Mouse (Mus musculus) fibroblast of lung, adult 2 months (primary cell): ENCODE measurements at regions not wholly inside any gene's neighbourhood (a gene's known extent, or its start where the extent isn't known, plus 50 kb on each side); places are given as distances from the start of the nearest gene placed in this dataset.
"Not testable (repeated sequence)": the region's sequence is repeated elsewhere in the genome, so short reads cannot be mapped to it uniquely, and the experiment has no call there.

ENCODE experiments used
- DNase-seq: peaks from one replicate; pipeline ENCODE4 v3.0.0-alpha.2; 2011; ENCODE audit warnings: low read depth

GRCm38 (mm10) chr12:77089624-77090278, 127.8 kb upstream of the Max start:
- no peak for DNase-seq

DNA sequence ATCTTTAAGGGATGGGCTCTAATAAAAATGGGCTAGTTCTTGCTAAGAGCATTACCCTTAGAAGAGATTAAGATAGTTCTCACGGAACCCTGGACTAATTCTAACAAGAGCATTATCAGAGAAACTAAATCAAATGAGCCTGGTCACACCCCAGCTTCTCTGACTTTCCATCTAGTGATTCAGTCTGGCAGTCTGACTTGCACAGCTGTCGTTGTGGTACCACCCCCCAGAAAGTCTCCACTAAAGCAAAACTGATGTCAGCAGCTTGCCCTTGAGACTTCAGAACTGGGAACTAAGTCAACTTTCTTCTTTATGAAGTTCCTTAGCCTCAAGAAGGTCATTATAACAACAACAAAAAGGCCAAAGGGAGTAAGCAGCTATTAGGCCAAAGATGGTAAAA, 126.5 kb upstream of the Max start:
- no peak for DNase-seq

- not testable (repeated sequence) for DNase-seq
Observed at GRCm38 (mm10) chr12:77086931-77087330, 124.9 kb upstream of the Max start.

- no peak for DNase-seq
Observed at GRCm38 (mm10) chr12:77085894-77086293, 123.9 kb upstream of the Max start.

DNA sequence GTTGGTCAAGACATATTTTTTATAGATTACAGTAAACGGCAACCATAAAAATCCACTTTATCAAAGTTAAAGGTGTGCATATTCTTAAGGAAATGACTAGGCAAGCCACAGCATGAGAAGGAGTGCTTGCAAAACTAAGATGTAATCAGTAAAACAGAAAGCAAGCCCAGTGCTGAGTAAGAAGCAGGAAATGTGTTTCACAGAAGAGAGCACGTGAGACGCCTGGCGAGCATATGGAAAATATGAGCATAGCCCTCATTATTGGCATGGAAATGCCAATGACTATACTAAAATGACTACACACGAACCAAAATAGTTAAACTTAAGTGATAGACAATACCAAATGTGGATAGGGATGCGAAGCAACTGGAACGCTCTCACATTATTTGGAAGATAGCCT, 123.2 kb upstream of the Max start:
- no peak for DNase-seq

DNA sequence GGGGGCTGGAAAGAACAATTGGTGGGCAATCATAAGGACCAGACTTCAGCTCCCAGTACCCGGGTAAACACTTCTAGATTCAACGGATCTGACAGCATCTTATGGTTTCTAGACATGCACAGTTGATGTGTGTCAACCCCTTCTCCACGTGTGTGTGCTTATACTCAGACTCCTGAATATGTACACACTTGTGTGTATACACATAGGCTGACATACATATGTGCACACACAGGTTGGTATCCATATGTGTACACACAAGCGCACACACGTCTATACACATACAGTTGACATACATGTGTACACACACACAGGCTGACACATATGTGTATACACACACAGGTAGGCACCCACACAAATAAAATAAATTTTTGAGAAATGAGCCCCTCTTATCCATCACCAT, 122.7 kb upstream of the Max start:
- no peak for DNase-seq

- DNase-seq = no peak
Observed at GRCm38 (mm10) chr12:77084343-77084742, 122.3 kb upstream of the Max start.

DNA sequence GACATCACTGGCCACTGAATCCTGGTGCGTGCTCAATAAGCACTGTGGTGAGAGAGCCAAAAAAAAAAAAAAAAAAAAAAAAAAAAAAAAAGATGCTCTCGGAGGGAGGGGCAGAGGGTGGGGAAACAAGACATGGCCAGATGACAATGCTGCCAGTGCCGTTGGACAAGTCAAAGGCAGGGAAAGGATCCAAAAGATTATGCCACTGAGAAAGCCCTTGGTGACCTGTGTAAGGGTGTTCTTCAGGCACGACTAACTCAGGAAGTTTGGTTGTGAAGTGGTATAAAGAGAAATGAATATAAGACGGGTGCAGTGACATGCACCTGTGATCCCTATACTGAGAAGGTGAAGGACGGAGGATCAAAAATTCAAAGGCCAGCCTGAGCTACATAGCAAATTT, 121.8 kb upstream of the Max start:
- no peak for DNase-seq

DNA sequence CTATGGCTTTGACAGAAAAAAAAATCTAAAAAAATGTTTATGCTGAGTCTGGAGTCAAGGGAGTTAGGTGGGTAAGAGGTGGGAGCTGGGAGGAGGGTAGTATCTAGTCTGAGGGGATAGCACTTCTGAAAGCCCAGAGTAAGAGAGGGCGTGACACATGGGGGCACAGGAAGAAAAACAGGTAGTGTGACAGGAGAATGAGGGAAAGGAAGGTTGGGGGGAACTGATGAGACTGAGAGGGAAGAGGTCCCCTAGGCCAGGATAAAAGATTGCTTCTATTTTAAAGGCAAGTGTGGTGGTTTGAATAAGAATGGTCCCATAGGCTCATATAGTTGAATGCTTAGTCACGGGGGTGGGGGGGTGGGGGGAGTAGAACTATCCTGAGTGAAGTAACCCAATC, 119.8 kb upstream of the Max start:
- DNase-seq = no peak

- DNase-seq = no peak
Observed at GRCm38 (mm10) chr12:77079481-77079880, 117.5 kb upstream of the Max start.

DNA sequence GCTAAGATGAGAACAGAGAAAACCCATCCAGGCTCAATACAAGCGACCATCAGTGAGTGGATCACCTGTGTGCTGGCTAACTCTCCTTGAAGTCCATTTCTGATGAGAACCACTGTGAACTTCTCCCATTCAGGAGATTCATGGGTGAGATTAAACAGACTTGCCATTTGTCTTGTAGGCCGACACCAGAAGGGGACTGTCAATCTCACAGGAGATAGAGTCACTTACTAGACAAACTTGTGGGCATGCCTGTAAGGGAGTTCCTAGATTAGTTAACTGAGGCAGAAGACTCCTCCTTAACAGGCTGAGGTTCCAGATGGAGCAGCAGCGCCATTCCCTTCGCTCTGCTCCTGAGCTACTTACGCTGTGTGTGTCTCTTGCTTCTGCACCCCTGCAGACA, 114.7 kb upstream of the Max start:
- no peak for DNase-seq

DNA sequence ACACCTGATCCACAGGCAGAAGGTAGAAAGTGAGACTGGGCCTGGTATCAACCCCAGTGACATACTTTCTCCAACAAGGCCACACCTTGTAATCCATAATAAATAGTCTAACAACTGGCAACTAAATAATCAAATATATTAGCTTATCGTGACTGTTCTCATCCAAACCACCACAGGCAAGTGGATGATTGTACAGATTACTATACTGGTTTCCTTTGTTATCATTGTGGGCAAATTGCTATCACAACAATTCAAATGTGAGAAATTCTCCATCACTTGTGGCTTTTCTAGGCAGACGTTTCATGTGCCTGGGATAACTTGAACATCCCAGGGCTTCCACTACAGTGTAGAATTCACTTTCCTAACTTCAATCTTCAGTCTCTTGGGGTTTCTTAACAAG, 112.6 kb upstream of the Max start:
- no peak for DNase-seq

GRCm38 (mm10) chr12:77071700-77072099, 109.7 kb upstream of the Max start:
- no peak for DNase-seq

DNA sequence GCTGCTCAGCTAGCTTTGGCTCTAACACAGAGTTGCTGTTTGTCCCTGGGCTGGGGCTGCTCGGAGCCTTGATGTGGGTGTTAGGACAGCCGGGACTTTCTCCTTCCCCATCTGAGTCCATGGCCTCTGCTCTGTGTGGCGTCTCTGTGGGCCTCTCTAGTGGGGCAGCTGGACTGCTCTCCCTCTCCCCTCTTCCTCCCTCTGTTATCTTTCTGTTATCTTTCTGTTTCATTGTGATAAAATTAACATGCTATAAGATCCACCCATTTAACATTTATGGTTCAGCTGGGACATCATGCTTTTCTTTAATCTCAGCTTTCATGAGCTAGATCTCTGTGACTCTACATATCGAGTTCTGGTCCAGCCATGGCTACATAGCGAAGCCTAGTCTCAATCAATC, 105.9 kb upstream of the Max start:
- DNase-seq = no peak

- DNase-seq = no peak
Observed at GRCm38 (mm10) chr12:77067115-77067514, 105.1 kb upstream of the Max start.

DNA sequence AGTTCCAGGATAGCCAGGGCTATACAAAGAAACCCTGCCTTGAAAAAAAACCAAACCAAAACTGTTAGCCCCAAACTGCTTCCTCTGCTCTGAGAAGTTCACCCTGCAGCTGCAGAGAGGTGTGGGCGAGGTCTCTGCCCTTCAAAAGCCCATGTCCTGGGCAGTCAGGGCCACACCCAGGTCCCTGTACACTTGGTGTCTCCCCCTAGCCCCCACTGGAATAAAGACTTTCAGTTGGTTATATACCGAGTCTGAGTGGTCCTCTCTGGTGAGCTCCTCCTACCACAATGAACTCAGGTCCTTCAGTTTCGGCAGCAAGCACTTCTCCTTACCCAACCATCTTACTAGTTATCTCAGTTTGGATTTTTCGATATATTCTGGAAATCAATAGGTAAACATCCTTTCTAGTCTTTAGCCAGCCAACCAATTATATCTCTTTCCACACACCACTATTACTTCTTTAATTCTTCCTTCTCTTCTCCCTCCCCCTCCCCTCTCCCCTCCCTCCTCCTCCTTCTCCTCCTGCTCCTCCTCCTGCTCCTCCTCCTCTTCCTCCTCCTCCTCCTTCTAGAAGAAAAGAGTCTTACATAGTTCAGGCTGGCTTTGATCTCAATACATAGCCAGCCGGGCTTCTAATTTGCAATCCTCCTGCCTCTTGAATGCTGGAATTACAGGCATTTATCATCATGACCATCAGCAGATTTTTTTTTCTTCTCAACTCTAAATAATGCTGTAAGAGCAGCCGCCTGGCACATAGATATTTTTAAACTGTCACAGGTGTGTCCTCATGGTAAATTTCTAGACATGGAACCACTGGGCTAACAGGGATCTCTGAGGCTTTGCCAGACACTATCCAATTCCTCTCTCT, 103.9 kb upstream of the Max start:
- no peak for DNase-seq

- DNase-seq = no peak
Observed at GRCm38 (mm10) chr12:77064048-77064447, 102.0 kb upstream of the Max start.

- DNase-seq = peak; percentile 49
Observed at GRCm38 (mm10) chr12:77061562-77061847, 99.5 kb upstream of the Max start.

DNA sequence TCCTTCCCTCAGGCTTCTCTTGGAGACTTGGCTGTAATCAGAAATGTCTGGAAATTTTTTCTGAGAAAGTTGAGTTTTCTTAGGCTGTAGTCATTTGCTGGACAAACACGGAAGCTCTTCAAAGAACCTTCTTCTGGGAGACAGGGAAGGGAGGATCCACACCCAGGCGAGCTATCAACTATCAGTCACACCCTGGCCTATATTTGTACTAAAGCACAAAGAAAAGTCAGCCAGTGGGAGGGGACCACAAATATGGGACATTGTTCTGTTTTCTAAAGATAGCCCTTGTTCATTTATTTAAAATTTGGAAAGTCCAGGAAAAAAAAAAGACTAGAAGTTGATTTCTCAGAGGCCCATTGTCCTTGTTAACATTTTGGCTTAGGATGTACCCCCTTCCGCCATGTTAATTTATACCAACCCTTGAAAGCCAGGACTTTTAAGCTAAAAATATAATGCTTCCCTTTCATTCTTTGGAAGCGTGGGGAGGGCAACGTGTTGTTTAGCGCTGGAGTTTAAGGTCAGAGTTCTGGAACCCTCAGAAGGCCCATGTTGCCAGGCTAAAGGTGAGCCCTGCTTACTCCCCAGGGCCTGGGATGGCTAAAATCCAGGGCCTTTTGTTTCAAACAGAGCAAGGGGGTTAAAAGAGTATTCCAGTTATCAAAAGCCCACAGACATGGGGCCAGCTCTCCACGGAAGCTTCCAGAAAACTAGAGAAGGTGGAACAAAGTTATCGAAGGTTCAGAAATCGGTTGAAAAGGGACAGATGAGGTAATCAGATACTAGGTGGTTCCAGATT, 99.0 kb upstream of the Max start:
- no peak for DNase-seq

DNA sequence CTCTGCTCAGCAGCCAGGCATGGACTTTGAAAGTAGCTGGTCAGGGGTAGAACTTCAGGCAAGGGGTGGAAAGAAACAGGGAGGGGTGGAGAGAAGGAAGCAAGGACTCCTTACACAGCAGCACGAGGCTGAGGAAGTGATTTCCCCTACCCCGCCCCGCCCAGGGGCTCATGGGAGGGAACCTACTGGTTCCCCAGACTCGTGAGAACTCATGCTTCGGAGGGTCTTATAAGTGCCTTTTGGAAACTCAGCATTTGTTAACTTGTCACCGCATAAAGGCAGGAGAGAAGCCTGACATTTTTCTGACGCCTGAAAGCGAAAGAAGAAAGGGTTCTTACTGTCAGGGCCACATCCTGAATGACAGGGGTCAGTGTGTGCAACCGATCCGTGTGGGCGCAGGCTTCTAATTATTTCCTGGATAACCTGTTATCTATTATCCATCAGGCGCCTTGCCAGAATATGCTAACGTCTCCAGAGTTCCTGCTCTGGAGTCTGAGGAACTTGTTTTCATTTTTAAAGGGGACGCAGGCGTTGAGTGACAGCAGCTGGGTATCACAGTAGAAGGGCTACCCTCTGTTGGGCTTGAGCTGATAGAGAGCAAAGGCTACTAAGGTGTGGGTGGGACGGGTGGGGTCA, 98.2 kb upstream of the Max start:
- DNase-seq = no peak

- DNase-seq = no peak
Observed at GRCm38 (mm10) chr12:77059679-77060059, 97.7 kb upstream of the Max start.

- no peak for DNase-seq
Observed at GRCm38 (mm10) chr12:77058596-77059190, 96.7 kb upstream of the Max start.
